8 mouse cellular contexts compared by ENCODE assay signal in genomic region chr6:118197440-118197975, GRCm38 (mm10). TPM values are rescaled to one million over a fixed set of nuclear protein-coding genes. Genes with fewer than 3 reads are reported as not detected.
A peak's percentile ranks its signal among the peaks of the same experiment; 100 is the strongest.
DNase-seq lines count a peak whose midpoint lies in the region; ATAC-seq and TF ChIP-seq lines count a peak whose summit lies in the region.

Gene Ret (minus strand): TSS chr6:118197718.

- peak within 1 kb of the TSS; percentile 96 for H3K4me2 ChIP-seq in lung, embryonic 14.5 days
- H3K4me2 ChIP-seq in embryonic facial prominence, embryonic 13.5 days = peak within 1 kb of the TSS; percentile 100
- H3K4me2 ChIP-seq in intestine, embryonic 14.5 days (ENCODE audit: low read length) = peak within 1 kb of the TSS; percentile 99

- H3K9me3 ChIP-seq in lung, embryonic 14.5 days (ENCODE audit: low read depth, low read length) = no peaks in the 10 kb centered on the region
- H3K9me3 ChIP-seq in embryonic facial prominence, embryonic 13.5 days = no peaks in the 10 kb centered on the region
- H3K9me3 ChIP-seq in intestine, embryonic 14.5 days (ENCODE audit: control insufficient read depth, low read length) = no peaks in the 10 kb centered on the region

- no peak for ATAC-seq in lung, embryonic 14.5 days (ENCODE audit: insufficient read depth)
- no peak for ATAC-seq in embryonic facial prominence, embryonic 13.5 days (ENCODE audit: insufficient number of reproducible peaks, insufficient read depth, low FRiP score, low TSS enrichment, low read depth)
- peak; percentile 44; the same call in 1 of the 2 replicates for ATAC-seq in intestine, embryonic 14.5 days (replicated peaks; ENCODE audit: low FRiP score, low TSS enrichment, low read depth)

- TF ChIP-seq CTCF in lung, embryonic 14.5 days (IDR thresholded peaks at IDR 0.05; ENCODE audit: low read depth) = no peak
- no peak for TF ChIP-seq CTCF in olfactory bulb, adult 2 months (IDR thresholded peaks at IDR 0.05; ENCODE audit: insufficient read depth, low read depth, low read length)

- no peak within 1 kb of the TSS for H3K27ac ChIP-seq in lung, embryonic 14.5 days (ENCODE audit: low read depth)
- H3K27ac ChIP-seq in embryonic facial prominence, embryonic 13.5 days = no peak within 1 kb of the TSS
- H3K27ac ChIP-seq in intestine, embryonic 14.5 days (ENCODE audit: low read depth) = no peak within 1 kb of the TSS; the same call in 1 of the 2 replicates
- no peak within 1 kb of the TSS for H3K27ac ChIP-seq in olfactory bulb, adult 2 months (ENCODE audit: insufficient read depth, low read depth, low read length)

- H3K36me3 ChIP-seq in lung, embryonic 14.5 days (ENCODE audit: insufficient read depth) = no peaks in the 10 kb centered on the region
- H3K36me3 ChIP-seq in embryonic facial prominence, embryonic 13.5 days = no peaks in the 10 kb centered on the region
- H3K36me3 ChIP-seq in intestine, embryonic 14.5 days (ENCODE audit: control insufficient read depth, insufficient read depth, low read length) = no peaks in the 10 kb centered on the region

- no peaks in the 10 kb centered on the region for H3K4me1 ChIP-seq in lung, embryonic 14.5 days (ENCODE audit: insufficient read depth)
- peaks cover 21% of the 10 kb centered on the region for H3K4me1 ChIP-seq in embryonic facial prominence, embryonic 13.5 days
- H3K4me1 ChIP-seq in intestine, embryonic 14.5 days (replicated peaks; ENCODE audit: control insufficient read depth, insufficient read depth, low read length) = no peaks in the 10 kb centered on the region; the same call in 1 of the 2 replicates
- H3K4me1 ChIP-seq in olfactory bulb, adult 2 months (ENCODE audit: control insufficient read depth, insufficient read depth, low read length) = peaks cover 8% of the 10 kb centered on the region; the same call in 1 of the 2 replicates

- TF ChIP-seq POLR2A in olfactory bulb, adult 2 months (IDR thresholded peaks at IDR 0.05; ENCODE audit: insufficient read depth, low read depth, low read length) = no peak

- peaks cover 49% of the 10 kb centered on the region for H3K27me3 ChIP-seq in lung, embryonic 14.5 days (ENCODE audit: insufficient read depth, low read length)
- peaks cover 90% of the 10 kb centered on the region for H3K27me3 ChIP-seq in embryonic facial prominence, embryonic 13.5 days
- H3K27me3 ChIP-seq in intestine, embryonic 14.5 days (replicated peaks; ENCODE audit: control insufficient read depth, insufficient read depth, low read length) = peaks cover 64% of the 10 kb centered on the region

- WGBS in lung, embryonic 14.5 days = under 1% methylated on average over 26 of the region's 26 CpGs
- under 1% methylated on average over 26 of the region's 26 CpGs for WGBS in embryonic facial prominence, embryonic 13.5 days
- WGBS in intestine, embryonic 14.5 days = under 1% methylated on average over 26 of the region's 26 CpGs
- under 1% methylated on average over 26 of the region's 26 CpGs for WGBS in olfactory bulb, adult 2 months

- DNase-seq in lung, embryonic 14.5 days = peak; percentile 14
- DNase-seq in lung, postnatal 25 days (ENCODE audit: low spot score) = no peak
- DNase-seq in intestine, embryonic 14.5 days (ENCODE audit: low spot score) = peak; percentile 71
- DNase-seq in B cell, adult 2 months = no peak
- DNase-seq in thymus, postnatal 10 days (ENCODE audit: low spot score in 2 of 2) = no peak
- no peak for DNase-seq in adrenal gland, postnatal 4 days (ENCODE audit: low spot score in 2 of 2)

- H3K4me3 ChIP-seq in lung, embryonic 14.5 days (ENCODE audit: low read depth, low read length) = peak within 1 kb of the TSS; percentile 55
- H3K4me3 ChIP-seq in embryonic facial prominence, embryonic 13.5 days = peak within 1 kb of the TSS; percentile 63
- H3K4me3 ChIP-seq in intestine, embryonic 14.5 days (ENCODE audit: low read depth, low read length) = peak within 1 kb of the TSS; percentile 61
- peak within 1 kb of the TSS; percentile 64 for H3K4me3 ChIP-seq in olfactory bulb, adult 2 months (ENCODE audit: insufficient read depth, low read depth, low read length)

- H3K9ac ChIP-seq in lung, embryonic 14.5 days = peak within 1 kb of the TSS; percentile 49
- peak within 1 kb of the TSS; percentile 65 for H3K9ac ChIP-seq in embryonic facial prominence, embryonic 13.5 days
- peak within 1 kb of the TSS; percentile 42 for H3K9ac ChIP-seq in intestine, embryonic 14.5 days (ENCODE audit: low read length)

RNA-seq across cellular contexts. Expression of gene Ret, which starts in this region (rescaled TPM):
- 3.8 TPM in 2 replicates for polyA plus RNA-seq in lung, embryonic 14.5 days (2014; fragmentation: Nextera tagmentation; extraction: Ambion mirVana)
- polyA plus RNA-seq in embryonic facial prominence, embryonic 13.5 days (2015; fragmentation: Nextera tagmentation; extraction: Ambion mirVana) = 0.92 and 0.94 TPM in 2 replicates
- 22.6 and 23.4 TPM in 2 replicates for polyA plus RNA-seq in intestine, embryonic 14.5 days (2014; fragmentation: Nextera tagmentation; extraction: Ambion mirVana)
- polyA plus RNA-seq in olfactory bulb, adult 2 months (2012; ENCODE audit: insufficient read depth, insufficient read length, low replicate concordance, missing spikeins) = not detected in 2 replicates
- total RNA-seq in adrenal gland, postnatal 4 days (2021) = 10 to 100 TPM in 1 of 2 experiments, 1 to 10 TPM in 1; 9.4 to 11.7 TPM

Comparison
In these comparisons a context has a peak if more than half of its experiments do, and no peak if none do; other contexts are left out.
1. DNase-seq: peak in lung, embryonic 14.5 days (single experiment) and intestine, embryonic 14.5 days (single experiment); none in lung, postnatal 25 days (single experiment), B cell, adult 2 months (0 of 2), thymus, postnatal 10 days (0 of 2) and adrenal gland, postnatal 4 days (0 of 2).
2. Peak in every context shown above with its lines, with median percentiles within 50 percentile points of each other: H3K4me2 ChIP-seq, H3K4me3 ChIP-seq and H3K9ac ChIP-seq.